Mouse (Mus musculus): ENCODE measurements at regions not wholly inside any gene's neighbourhood (a gene's known extent, or its start where the extent isn't known, plus 50 kb on each side); places are given as distances from the start of the nearest gene placed in this dataset.

- peak; percentile 6 to 10 for DNase-seq
These were observed 53.4 kb upstream of the Fmnl2 start for GRCm38 (mm10) chr2:52804106-52804825.

- DNase-seq: peak in 1 of 2 experiments; percentile 2
These were observed 52.9 kb upstream of the Fmnl2 start for GRCm38 (mm10) chr2:52804826-52805149.

GRCm38 (mm10) chr2:52807826-52808225, 49.8 kb upstream of the Fmnl2 start:
- DNase-seq: no peak

Measured in cerebellum, postnatal 36 days (tissue).